Mouse (Mus musculus) A20 (cell line): Measurements from ENCODE around the gene Enoph1.

ENCODE experiments used
- DNase-seq: peaks from one replicate; pipeline ENCODE4 v3.0.0-alpha.2; 2011; ENCODE audit warnings: low read depth, low spot score

Enoph1 gene

DNA sequence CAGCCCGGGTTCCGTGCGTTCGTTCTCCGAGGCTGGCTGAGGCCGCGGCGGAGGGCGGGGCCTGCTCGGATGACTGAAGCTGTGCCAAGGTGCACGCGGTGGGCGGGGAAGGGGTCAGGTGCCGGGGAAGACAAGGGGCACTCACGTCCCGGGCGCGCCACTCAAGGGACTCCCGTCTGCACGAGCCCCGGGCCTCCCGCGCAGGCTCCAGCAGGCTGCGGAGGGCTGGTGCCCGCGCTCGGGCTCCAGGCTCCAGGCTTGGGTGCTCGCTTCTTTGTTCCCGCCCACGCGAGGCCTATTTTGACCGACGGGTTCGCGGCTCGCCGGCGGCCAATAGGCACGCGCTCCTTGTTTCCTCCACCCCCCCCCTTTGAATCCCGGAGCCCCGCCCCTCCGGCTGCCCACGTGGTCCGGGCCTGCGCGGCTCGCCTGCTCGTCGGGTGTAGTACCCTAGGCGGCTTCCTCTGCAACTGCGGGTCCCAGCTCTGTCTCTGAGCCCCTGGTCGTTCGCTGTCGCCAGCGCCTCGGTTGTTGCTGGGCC lies at the start of gene Enoph1, which contains the start of gene Hnrnpdl:
Gene Enoph1 (plus strand): TSS at position 384 of the 541 bp plus-strand sequence.
Gene Hnrnpdl (minus strand): TSS at position 63 of the 541 bp plus-strand sequence.
- peak; percentile 98 for DNase-seq

DNA sequence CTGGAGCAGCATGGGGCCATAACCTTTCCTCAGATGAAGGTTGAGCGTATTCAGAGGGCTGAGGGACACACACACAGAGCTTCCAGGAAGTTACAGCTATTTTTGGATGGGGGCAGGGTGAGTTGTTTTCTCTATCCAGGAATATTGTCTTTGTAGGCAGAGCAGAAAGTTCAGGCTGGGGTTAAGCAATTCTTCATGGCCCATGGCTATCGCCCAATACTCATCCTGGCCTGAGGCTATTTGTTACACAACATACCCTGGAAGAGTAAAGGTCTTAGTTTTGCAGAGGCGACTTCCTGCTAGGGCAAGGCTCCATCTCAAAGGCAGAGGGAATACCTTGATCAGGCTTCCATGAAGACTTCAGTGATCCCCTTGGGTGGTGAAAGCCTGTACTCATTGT lies 45.6 kb upstream of the Enoph1 start:
- DNase-seq: no peak

DNA sequence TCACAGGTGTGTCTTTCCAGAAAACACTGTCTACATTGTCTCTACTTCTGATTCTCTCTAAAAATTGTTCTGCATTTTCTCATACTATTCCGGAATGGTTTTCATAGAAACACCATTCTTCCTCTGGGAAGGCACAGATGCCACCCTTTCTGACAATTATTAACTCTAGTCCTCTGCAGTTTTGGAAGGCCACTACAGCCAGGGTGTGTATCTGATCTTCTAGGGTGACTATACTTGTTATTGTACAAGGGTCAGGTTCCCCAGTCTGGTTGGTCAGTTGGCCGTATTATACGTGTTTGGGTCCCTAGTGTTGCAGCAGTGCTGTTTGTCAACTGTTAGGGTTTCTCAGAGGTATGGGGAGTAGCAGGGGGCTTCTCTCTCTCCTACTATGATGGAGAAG lies 45.1 kb upstream of the Enoph1 start:
- DNase-seq: no peak

DNA sequence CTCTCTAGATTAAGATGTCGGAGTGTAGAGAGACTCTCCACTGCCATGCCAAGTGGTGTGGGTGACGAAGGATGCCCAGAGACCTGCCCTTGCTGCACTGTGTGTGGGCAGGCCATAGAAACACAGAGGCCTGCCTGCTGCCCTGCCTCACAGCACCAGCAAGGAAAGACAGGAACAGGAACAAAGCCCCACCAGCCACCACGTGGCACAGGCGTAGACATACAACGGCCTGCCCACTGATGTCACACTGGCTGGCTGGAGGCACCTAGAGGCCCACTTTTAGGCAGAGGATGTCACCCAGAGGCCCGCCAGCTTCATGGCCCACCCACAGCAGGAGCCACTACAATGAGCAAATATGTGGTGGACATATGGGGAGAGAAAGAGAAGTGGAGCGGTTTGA lies 39.7 kb upstream of the Enoph1 start:
- DNase-seq: no peak

DNA sequence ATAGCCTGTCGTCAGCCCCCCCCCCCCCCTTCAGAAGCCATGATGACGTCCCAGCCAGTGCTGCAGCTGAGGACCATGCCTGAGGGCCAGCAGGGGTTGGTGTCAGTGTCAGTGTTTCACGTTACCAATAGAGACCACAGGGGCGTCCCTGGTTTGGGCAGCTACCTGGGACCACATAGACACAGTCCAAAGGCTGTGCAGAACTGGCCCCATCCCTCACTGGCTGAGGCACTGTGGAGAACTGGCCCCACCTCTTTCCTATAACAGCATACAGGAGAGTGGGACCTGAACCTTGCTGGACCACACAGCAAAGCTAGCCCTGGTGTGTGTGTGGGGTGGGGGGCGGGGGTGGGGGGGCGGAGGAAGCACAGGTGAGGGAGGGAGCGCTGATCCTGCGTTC lies 39.3 kb upstream of the Enoph1 start:
- no peak for DNase-seq

DNA sequence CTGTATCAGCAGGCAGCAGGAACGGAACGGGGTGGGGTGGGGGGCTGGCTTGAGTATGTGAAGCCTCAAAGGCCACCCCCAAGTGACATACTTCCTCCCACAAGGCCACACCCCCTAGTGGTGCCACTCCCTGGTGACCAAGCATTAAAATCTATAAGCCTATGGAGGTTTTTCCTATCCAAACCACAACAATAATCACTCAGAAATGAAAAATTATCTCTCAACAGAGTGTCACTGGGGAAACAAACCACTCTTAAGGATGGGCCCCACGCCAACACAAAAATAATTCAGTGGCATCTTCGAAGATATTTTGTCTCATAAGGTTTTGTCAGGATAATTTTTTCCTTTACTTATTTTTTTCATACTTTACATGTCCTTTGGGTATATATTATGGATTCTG lies 35.9 kb upstream of the Enoph1 start:
- DNase-seq: no peak

DNA sequence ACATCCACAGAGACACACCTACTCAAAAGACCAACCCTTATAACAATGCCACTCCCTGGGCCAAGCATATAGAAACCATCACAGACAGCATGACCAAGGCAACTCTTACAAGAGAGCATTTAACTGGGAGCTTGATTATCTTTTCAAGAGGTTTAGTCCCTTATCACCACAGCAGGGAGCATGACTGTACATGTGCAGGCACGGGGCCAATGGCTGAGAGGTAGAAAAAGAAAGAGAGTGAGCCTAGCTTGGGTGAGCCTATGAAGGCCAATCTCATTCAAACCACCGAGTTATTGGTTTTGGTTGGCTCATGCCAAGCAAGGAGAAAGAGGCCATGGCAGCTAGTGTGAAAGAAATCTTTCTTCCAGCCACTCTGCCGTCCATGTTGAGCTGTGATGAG lies 34.4 kb upstream of the Enoph1 start:
- no peak for DNase-seq

DNA sequence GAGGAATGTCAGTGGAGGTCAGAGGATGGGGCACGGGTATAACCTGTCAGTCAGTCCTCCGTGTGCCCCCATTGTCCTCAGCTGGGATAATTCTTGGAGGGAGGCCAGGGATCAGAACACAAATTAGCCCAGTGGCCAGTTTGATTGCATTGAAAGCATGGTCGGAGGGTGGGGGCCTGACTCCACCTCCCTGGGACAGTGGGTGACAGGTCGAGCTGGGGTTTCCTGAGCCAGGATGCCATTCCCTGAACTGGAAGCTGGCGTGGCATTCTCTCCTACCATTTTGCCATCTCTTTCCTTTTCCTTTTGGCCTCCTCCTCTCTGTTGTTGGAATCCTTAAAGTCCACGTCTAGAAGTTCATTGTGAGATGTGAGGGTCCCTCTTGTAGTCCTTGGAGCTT lies 33.9 kb upstream of the Enoph1 start:
- no peak for DNase-seq

DNA sequence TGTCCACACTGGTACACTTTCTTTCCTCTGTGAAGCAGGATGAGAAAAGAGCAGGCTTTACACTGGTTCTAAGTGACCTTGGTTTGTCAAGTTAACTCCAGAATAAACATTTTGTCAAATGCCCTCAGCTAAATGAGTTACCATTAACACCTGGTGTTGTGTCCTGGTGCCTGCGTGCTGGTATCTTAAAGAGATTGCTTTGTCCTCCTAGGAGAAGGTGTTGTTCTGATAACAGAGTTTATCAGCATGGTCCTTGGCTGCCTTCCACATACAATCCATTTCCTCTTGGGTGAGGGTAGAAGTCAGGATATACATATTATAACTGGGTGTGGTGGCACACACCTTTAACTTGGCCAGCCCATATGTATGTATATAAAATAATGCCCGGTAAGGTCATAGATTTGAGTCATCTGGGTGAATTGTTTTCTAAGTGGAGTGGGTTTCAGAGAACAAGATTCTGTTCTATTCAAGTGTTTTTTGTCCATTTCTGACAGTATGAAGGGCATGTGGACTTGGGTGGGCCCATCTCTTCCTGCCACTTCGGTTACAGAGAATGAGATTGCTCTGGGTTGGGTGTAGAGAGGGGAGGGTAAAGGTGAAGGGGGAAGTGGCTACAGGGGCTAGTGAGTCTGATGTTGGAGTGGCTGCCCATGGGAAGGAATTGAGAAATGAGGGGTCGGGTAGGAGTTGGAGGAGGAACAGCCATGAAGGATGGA lies 33.3 kb upstream of the Enoph1 start:
- DNase-seq: no peak

DNA sequence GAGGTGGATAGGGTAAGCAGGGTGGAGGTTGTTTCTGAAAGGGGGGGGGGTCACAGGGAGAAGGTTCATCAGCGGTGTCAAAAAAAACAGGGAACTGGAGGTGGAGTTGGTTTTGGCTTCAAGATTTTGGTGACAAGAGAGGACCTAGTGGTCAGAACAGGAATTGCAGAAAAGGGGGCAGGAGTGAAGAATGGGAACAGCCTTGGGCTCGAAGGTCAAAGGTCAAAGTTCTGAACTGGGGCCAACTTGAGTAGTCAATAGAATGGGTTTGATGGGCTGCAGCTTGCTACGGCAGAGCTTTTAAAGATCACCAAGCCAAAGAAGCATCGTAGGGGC lies 32.8 kb upstream of the Enoph1 start:
- DNase-seq: peak; percentile 26

DNA sequence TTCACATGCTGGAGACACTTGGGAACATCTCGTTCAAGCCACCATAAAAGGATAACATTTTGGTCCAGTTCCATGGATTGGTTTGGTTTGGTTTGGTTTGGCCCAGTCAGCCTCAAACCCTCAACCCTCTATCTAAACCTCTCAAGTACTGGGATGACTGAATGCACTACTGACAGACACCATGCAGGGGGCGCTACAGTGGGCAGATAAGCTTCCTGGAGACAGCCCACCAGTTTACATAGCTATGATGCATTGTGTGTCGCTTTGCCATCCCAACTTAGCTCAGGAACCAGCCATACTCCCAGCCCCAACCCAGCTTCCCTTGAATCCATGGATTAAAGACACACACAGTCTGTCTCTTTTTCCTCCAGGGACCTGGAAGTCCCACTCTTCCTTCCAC lies 31.3 kb upstream of the Enoph1 start:
- no peak for DNase-seq

DNA sequence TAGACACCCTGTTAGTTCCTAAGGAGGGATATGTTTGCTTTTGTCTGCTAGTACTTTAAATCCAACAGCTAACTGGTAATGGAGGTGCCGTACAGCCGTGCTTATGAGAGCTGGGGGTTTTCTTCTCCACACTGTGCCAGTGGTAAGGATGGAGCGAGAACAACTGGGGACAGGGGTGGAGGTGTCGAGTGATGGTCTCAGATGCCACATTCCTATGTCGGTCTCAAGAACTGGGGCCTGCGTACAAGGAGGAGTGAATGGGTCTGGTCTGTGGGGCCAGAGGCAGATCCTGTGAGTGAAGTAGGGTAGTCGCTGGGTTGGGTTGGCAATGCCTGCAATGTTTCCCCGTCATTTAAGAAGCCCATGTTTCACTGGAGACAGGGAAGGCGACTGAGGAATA lies 27.2 kb upstream of the Enoph1 start:
- no peak for DNase-seq

DNA sequence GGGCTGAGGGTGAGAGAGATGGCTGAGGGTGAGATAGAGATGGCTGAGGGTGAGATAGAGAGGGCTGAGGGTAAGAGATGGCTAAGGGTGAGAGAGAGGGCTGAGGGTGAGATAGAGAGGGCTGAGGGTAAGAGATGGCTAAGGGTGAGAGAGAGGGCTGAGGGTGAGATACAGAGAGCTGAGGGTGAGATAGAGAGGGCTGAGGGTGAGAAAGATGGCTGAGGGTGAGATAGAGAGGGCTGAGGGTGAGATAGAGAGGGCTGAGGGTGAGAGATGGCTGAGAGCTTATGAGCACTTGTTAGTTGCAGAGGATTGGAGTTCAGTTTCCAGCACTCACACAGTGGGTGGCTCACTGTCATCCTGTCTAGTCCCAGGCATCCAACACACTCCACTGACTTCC lies 19.7 kb upstream of the Enoph1 start:
- no peak for DNase-seq

DNA sequence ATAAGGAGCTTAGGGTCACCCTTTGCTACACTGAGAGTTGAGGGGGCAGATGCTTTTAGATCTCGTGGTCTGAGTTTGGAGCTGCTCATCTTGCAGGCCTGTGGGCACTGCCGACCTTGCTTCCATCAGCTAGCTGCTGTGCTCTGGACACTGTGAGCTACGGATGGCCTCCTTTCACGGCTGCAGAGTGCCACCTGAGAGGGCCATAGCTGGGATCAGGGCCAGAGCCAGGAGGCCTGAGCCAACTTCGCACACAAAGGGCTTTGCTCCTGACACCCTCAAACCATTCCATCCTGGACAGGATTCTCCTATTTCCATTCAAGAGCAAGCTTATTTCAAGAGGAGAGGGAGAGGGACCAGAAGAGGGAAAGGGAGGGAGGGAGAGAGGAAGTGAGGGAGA lies 15.4 kb upstream of the Enoph1 start:
- DNase-seq: no peak

DNA sequence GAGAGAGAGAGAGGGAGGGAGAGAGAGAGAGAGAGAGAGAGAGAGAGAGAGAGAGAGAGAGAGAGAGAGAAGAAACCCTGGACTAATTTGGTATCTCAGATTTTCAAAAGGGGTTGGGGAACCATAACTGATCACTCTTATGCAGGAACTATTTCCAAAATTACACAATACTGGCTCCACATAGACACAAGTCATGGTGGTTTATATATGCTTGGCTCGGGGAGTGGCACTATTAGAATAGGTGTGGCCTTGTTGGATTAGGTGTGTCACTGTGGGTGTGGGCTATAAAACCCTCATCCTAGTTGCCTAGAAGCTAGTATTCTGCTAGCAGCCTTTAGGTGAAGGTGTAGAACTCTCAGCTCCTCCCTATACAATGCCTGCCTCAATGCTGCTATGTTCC lies 14.9 kb upstream of the Enoph1 start:
- no peak for DNase-seq

DNA sequence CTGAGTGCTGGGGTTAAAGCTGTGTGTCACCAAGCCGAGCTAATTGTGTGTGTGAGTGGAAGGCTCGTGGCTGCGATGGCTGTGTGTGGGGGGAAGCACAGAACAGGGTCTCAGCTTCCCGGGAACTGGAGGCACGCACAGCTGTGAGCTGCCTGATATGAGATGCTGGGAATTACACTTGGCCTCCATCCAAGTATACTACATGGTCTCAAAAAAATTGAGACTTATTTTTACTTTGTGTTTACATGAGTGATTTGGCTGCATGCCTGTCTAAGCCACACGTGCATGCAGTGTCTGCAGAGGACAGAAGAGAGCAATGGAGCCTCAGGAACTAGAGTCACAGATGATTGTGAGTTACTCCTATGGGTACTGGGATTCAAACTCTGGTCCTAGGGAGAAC lies 9.7 kb upstream of the Enoph1 start:
- no peak for DNase-seq

DNA sequence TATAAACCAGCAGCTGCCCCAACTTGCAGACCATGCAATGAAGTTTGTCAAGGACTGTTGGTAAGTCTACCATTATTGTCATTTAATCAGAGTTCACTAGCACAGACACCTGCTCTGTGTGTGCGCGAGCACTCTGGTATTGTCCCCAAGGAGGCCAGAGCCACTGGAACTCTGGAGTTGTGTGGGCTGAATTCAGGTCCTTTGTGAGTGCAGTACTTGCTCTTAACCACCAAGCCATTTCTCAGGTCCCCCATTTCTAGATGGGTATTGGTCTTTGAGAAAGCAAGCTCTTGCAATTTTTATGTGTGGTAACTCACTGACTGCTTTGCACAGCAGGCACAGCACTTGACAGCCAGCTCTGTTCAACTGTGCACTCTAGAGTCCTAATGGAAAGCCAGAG lies 7.7 kb upstream of the Enoph1 start:
- DNase-seq: peak; percentile 49

DNA sequence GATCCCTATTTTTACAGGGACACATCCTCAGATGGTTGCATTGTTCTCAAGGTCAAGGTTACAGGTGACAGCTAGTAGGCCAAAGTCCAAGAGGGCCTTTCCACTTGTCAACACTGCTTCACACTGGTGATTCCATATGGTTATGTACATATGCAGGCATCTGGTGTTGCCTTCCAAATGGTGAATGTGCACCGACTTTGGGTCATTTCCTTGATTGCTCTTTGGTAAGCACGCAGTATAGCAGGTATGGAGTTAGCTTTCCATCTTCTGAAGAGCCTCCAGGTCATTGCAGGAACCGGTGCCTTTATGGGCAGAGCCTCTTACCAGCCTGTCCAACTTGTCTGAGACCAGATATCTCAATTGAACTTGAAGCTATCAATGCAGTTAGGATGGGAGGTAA lies 7.1 kb upstream of the Enoph1 start:
- peak; percentile 30 for DNase-seq

DNA sequence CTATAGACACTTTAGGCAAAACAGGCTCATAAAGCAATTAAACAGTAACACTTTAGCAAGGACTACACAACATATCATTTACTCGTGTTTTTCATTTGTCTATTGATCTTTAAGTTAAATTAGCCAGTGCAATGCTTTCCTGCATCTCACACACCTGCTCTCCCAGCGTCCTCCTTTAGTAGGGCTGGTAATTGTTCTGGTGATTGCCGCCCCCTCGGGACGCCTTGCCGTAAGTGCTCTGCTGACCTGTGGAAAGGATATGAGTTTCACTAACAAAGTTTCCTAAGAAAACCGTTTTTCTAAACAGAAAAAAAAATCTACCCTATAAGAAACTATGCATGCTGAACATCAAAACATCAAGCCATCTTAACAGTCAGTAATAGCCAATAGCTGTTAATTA lies 3.8 kb upstream of the Enoph1 start:
- no peak for DNase-seq

DNA sequence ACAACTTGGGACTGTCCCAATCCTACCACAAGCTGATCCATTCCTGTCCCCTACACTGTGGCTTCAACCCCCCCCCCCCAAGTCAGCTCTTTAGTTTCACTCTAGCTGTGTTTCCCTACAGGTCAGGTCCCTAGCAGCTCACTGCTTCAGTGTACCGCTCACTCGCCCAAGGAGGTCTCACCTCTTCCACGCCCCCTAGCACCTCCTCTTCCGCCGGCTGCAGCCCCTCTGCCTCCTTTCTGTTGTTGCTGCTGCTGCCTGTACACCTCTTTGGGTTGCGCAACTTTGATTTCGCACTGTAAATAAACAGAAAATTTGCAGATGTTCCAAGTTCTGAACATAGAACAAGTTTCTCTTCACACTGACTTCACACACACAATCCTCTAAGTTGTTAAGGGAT lies 3.1 kb upstream of the Enoph1 start:
- DNase-seq: no peak

DNA sequence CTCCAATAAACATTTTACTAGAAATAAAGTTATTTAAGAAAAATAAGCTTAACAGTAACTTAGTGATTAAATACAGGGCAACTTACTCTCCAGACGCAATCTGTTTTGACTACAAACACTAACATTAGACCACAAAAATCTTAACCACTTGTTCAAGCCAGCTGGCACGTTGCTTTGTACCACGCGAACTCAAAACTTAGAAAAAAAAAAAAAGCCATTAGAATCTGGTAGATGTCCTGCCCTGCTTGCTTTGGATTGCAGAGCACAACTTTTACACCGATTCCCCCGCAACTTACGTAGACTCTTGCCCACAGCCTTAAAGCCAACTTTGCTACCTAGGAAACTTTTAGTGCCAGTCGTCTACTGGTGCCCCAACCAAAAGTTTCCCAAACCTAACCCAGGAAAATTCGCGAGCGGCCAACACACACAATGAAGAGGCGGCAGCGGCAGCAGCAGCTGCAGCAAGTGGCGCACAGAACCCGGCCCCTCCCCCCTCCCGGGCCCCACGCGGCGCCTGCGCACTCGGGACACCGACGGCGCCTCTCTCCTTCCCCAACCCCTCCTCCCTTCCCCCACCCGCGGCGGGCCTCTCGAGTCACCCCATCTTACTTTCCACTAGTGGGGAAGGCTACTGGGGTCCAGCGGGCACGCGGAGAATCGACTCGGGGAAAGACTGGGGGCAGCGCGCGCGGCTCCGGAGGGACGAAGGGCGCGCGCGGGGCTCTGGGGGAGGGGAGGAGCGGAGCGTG lies 1.6 kb upstream of the Enoph1 start:
- DNase-seq: peak; percentile 88

DNA sequence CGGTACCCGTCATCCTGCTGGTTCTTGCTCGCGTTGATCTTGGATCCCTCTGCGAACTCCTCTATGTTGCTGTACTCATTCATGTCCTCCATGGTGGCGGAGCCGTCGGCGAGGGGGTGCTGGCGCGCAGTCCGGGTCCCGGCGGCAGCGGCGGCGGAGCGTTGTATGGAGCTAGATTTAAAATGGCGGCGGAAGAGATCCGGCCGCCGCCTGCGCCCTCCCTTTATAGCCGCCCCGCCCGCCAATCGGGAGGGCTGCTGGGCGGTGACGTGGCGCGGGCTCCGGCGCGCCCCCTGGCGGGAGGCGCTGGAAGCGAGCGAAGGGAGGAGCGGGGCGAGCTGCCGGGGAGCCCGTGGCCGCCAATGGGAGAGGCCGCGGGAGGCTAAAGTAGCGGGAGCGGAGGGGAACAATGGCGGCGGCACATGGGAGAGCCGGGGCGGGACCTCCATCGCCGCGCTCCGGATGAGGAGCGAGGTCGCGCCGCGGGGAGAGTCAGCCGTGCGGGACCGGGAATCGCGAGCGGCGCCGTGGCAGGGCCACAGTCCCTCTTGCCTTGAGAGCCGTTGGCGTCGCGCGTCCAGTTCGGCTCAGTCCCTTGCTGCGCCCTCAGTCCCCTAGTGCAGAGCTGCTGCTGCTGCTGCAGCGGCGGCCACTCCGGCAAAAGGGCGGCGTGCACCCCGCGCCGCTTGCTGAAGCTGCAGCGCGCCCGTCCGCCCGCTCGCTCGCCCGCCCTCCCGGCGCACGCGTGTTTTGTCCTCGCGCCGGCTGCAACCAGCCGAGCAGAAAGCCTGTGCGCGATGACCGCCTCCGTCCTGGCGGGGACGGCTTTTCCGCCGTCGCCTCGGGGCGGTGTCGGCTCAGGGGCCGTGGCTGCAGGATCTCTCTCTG lies 827 bp upstream of the Enoph1 start:
- DNase-seq: peak; percentile 94
